Mouse (Mus musculus) E14TG2a.4 (cell line): ENCODE measurements at regions not wholly inside any gene's neighbourhood (a gene's known extent, or its start where the extent isn't known, plus 50 kb on each side); places are given as distances from the start of the nearest gene placed in this dataset.

Experiments
- CTCF ChIP-seq: conservative IDR thresholded peaks from 2 replicates; pipeline ENCODE4 v1.5.1; 2014; ENCODE audit warnings: low read length
- NANOG ChIP-seq: IDR thresholded peaks from 2 replicates; pipeline ENCODE4 v1.6.1; 2014; ENCODE audit warnings: borderline replicate concordance, low read length, mixed read lengths

GRCm38 (mm10) chr17:41505000-41505399, 570.2 kb upstream of the Cenpq start:
- TF ChIP-seq CTCF (peak; percentile 22; the same call in 1 of the 2 replicates), NANOG (no peak)
